Mouse (Mus musculus) thymus, postnatal 0 days (tissue): ENCODE measurements around the gene Hepacam. TPM values are rescaled to one million over a fixed set of nuclear protein-coding genes. Genes with fewer than 3 reads are reported as not detected.

Experiments used
- DNase-seq: peaks from one replicate; pipeline ENCODE4 v3.0.0-alpha.2; 2015; ENCODE audit warnings: low spot score
- polyA plus RNA-seq: library from polyadenylated mRNA; unstranded; fragments of >200 nt; fragmentation: Nextera tagmentation; extraction: Ambion mirVana; gene quantifications from 2 replicates; pipeline ENCODE4 v1.2.1, GENCODE M21; 2015

The Hepacam gene
- polyA plus RNA-seq = 0.10 TPM in 1 of 2 replicates, not detected in the other

GRCm38 (mm10) chr9:37367301-37368080, at the start of gene Hepacam:
Hepacam (plus strand) TSS chr9:37367351.
- DNase-seq = no peak

GRCm38 (mm10) chr9:37329456-37329855, 37.7 kb upstream of the Hepacam start:
- DNase-seq = peak; percentile 33

DNA sequence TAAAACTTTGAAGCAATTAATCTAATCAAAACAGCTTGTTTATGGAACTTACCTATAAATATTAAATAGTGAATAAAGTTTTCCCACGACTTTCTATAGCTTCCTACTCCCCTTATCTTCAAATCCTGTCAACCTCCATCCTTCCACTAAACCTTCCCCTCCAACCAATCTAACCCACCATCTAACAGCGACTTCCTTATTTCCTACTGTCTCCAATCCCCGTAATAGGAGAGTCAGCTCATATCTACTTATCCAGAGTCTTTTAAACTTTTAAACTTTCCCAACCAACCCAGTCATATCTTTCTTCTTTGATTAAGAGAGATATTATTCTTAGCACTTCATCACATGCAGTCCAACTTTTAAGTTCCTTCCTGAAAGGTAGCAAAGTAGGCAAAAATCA, 21.7 kb upstream of the Hepacam start:
- DNase-seq = no peak

- peak; percentile 26 for DNase-seq
These were observed 19.8 kb upstream of the Hepacam start for GRCm38 (mm10) chr9:37347184-37347987.

GRCm38 (mm10) chr9:37347988-37348642, 19.0 kb upstream of the Hepacam start, which contains the start of gene Ccdc15:
Ccdc15 (minus strand) TSS chr9:37348432.
- peak; percentile 99 for DNase-seq

DNA sequence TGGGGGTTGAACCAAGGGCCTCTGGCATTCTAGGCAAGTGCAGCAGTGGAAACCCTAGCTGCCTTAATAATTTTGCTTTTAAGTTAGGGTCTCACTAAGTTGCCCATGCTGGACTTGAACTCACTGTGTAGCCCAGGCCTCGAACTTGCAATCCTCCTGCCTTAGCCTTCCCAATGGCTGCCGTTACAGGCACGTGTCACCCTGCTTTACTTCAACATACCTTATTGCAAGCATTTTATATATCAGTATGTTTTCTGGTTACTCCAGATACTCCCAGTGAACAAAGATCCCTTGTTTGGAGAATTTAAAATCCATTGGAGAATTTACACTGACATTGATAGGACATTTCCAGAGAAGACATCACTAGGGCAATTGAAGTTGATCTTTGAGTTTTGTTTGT, 18.1 kb upstream of the Hepacam start:
- DNase-seq = no peak

DNA sequence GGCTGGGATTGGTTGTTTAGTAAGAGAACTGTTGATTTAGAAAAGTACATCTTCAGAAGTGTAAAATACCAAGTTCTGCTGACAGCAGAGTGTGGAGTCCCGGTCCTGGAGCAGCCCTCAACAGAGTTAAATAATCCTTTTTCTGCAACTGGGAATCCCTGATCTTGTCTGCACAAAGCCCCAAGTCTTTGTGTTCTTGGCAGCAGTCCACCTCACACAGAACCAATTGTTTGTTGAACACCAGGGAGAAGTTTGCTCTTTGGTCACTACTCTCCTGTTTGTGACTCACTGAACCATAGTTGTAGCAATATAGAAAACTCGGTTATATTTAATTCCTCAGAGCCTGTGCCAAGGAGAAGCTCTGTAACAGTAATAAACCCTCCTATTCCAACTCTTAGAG, 15.9 kb upstream of the Hepacam start:
- DNase-seq = no peak

DNA sequence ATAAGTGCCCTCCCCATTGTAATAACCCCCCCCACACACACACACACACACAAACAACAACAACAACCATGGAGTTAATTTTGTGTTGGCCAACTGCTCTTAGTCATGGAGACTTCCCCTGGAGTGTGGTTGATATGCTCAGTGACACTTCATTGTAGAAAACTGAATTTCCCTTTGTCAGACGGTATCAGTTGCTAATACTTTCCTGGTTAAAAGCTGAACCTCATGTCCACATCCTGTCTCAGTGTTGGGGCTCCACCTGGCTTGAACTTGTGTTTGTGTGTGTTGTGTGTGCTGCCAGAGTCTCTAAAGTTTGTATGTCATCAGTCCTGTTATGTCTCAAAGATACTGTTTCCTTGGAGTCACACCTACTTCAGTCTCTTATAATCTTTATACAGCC, 12.7 kb upstream of the Hepacam start:
- no peak for DNase-seq

DNA sequence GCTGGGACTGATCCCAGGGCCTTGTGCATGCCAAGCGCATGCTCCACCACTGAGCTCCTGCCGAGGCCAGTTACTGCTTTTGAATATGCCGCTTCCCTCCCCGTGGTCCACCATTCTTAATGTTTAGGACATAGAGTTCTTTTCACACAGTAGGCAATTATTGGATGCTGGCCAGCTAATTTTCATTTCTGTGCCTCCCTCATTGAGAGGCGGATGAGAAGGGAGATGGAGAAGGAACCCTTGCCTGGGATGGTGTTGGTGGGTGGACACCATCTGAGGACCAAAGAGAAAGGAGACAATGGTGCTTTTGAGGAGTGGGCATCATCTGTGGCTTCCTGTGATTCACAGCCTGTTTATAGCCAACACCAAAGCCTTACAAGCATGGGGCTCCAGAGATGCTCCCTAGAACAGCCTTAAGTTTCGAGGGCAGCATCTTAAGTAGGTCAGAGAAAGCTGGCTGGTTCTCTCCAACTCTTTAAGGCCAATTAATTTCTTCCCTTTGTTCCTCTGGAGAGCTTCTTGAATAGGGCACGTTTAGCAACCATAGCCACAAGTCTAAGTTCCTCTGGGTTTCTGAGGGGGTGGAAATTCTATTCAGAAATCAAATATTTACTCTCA, 8.3 kb upstream of the Hepacam start:
- no peak for DNase-seq

DNA sequence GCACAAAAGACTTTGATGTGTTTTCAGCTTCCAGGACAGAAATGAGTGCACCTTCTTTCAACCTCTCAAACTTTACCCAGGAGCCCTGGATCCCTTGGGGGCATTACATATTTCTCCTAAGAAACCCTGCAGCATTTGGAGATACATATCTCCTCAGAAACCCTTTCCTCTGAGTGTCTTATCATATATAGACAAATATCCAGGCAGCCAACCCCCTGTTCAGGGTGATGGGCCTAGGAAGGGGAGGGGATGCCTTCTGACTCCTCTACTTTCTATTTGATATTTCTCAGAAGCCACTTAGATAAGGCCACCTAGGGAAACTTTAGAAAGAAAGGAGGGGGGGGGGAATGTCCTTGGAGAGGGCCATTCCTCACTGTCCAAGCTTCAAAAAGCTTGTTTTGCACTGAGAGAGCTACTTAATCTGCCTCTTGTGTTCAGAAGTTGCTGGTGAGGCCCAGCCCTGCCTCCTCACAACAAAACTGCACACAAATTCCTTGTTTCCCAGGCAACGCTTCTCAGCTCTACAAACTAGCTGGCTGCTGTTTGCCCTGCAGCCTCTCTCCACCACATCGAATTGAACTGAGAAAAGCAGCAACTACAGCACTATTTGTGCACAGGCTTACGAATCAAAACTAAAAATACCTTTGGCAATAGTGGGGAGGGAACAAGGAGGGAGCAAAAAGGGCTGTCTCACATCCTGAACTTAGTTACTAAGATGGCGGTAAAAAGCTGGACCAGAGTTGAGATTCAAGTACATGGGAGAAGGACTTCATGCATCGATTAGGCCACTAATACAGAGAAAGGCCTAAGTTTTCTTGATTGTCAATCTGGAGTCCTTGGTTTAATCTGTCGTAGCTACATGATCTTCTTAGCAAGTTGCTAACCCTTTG, 7.6 kb upstream of the Hepacam start:
- DNase-seq = no peak

- no peak for DNase-seq
These were observed 5.1 kb upstream of the Hepacam start for GRCm38 (mm10) chr9:37362084-37362483.

GRCm38 (mm10) chr9:37362881-37363280, 4.3 kb upstream of the Hepacam start:
- DNase-seq = no peak

- no peak for DNase-seq
These were observed 3.6 kb upstream of the Hepacam start for GRCm38 (mm10) chr9:37363551-37363950.

DNA sequence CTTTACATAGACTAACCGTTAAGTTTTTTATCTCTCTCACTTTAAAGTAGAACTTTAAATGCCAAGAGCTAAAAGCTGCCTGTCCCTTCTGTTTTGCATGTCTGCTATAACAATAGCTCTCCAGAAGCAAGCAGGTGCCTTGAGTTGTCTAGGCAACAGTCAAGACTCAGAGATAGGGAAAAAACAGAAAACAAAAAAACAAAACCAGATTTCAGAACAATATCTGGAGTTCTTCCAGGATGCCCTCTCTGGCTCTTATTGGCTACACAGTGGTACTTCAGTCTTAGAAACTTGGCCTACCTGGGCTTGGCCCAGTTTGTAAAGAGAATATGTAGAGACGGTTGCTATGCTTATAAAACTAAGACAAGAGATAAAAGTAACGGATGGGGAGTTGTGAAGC, 2.8 kb upstream of the Hepacam start:
- no peak for DNase-seq

GRCm38 (mm10) chr9:37365706-37366105, 1.4 kb upstream of the Hepacam start:
- no peak for DNase-seq

DNA sequence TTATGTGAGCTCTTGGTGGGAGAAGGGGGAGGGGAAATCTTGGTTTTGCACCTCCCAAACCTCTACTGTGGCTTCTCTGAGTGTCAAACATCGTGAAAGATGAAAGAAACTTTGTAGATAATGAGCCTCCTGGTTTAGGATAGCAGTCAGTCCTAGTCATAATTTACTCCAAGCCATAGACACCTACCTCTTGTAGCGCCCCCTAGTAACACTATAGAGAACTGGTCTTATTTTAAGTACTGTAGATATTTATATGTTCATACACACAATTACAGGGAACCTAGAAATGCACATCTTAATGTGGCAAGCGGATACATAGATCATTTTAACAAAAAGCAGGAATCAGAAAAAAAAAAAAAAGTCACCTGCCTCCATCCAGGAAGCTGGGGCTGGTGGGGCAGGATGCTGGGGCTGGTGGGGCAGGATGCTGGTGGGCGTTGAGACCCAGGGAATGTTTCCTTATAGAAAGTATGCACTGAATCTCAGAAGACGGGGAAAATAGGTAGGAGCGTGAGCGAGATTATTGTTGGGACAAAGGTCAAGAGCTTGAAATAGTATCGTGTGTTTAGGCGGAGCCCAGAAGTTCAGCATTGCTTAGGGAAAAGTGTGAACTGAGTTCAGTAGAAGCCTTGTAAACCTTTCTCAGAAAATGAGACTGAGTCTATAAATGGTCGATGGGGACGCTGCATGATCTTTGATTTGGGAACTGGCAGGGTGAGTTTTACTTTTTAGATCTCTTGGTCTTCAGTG, 1.1 kb downstream of the Hepacam start:
- no peak for DNase-seq

DNA sequence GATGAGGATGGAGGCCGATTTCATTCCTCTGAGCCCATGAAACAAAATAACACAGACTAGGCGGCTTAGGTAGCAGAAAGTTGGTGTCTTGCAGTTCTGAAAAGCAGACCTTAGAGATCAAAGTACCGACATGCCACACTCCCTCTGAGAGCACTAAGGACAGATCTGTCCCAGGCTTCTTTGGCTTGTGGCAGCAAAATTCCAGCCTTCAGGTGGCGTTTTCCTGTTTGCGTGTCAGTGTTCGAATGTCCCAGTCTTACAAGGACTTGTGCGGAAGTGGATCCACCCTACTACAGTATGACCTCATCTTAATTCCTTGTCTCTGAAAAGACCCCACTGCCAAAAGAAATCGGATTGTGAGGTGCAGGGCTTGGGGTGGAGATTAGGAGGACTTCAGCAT, 1.7 kb downstream of the Hepacam start:
- DNase-seq = no peak

GRCm38 (mm10) chr9:37371232-37371801, 4.2 kb downstream of the Hepacam start:
- DNase-seq = no peak

DNA sequence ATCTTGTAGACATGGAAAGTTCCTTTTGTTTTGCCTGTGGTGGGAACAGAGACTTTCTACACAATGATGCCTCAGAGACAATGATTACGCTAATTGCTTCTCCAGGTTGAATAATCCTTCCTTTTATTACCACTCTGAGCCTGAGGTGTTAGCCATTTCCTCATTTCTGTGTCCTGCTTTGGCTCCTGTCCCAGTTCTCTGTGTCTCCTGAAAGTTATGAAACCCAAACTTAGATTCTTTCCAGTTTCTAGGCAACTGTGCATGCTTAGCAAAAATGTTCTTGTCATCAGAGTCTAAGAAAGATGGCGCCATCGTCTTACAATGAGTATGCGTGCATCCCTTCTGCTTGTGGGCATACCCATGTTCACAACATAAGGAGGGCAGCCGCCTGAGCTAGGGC, 8.6 kb downstream of the Hepacam start:
- DNase-seq = no peak
